Mouse (Mus musculus) retina, embryonic 14.5 days (tissue): Measurements from ENCODE around the gene Hmx3.

Experiments used
- DNase-seq: peaks from one replicate; pipeline ENCODE4 v3.0.0-alpha.2; 2015; ENCODE audit warnings: low spot score

Hmx3 gene

GRCm38 (mm10) chr7:131556541-131557271 lies 14.0 kb downstream of the Hmx3 start:
- peak; percentile 34 for DNase-seq

DNA sequence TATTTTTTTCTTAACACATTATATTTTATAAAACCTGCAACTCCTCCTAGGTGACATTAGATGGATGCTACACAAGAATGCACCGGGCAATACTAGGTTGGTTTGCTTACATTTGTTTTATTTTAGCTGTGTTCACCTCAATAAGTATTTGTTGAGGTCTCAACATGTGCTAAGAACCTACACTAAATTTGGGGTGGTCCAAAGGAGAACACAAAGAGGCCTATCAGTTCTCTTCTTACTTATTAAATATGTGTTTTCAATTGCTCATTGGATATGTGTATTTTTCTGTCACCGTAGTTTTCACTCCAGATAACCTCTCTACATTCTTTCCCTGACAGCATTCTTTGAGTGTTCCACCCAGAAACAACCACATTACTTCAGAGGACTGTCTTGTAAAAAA lies 15.1 kb downstream of the Hmx3 start:
- DNase-seq, result peak; percentile 20

DNA sequence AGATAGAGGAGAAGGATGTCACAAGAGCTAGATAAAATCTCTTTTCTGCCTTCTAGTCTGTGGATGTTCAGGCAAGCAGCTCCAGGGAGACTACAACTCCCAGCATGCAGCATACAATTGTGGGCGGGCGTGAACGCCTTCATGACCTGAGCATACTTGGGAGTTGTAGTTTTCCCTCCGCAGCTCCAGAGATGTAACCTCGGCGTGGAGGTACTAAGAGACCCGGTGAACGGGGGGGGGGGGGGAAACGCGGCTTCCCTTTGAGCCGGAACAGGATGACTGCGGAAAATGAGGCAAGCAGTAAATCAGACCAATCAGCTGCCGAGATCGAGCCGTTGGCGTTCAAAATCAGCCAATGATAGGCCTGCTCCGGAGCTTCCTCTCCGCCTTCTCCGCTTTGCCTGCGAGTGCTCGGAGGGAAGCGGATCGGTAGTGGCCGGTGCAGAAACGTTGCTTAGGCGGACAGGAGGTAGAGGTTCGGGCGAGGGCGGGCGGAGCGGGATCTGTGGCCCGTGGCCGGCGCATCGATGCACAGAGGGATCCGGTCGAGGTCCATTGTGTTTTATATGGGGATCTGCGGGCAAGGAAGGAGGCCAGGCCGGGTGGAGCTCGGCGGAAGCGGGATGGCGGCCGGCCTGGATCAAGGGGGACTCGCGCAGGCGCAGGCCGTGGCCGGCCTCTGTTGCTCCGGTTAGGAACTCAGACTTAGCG lies 17.5 kb downstream of the Hmx3 start, which contains the start of gene Bub3:
TSS of gene Bub3 (plus strand) at position 237 of the 711 bp plus-strand sequence.
- DNase-seq, result peak; percentile 97

DNA sequence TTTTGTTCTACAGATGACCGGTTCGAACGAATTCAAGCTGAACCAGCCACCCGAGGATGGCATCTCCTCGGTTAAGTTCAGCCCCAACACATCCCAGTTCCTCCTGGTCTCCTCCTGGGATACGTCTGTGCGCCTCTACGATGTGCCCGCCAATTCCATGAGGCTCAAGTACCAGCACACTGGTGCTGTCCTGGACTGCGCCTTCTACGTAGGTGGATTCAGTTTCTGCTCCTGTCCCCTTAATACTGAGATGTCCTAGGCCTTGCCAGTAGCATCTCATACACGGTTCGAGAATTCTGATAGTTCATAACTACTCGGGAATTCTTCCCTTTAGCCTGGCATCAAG lies 18.0 kb downstream of the Hmx3 start:
- no peak for DNase-seq

DNA sequence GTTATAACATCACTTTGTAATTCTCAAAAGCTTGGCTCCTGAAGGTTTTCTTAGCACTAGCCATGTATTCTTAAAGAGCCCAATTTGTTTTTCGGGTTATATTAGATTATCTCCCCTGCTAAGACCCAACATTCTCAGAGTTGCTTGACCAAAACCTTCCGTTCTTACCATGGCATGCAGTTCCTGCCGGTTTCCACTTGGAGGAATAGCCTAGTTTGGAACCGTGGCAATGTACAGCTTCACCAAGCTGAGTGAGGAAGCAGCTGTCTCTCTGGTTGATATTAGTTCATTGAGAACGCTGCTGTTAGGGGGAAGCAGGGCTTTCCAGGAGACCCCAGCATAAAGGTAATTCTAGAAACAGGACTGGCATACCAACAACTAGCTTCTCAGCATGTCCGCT lies 32.6 kb downstream of the Hmx3 start:
- DNase-seq, result no peak

DNA sequence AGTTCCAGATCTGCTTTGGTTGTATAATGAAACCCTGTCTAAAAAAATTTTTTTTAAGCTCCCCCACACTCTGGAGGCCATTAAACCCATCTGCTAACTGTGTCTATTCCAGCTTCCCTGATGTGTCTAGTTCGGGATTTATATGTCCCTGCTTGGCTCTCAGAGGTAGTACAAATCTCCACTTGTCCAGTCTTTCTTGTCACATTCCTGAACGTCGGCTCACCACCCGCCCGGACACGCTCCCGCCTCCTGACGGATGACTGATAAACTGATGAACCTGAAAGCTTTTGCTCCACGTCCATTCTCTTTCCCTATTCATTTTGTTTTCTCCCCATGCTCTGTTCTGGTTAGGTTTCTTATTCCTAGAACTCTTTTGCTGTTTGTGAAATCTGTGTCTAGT lies 39.5 kb downstream of the Hmx3 start:
- DNase-seq, result no peak

GRCm38 (mm10) chr7:131585551-131585950 lies 42.9 kb downstream of the Hmx3 start:
- DNase-seq, result no peak
